Mouse (Mus musculus): ENCODE measurements around the gene Ppp1r8. TPM values are rescaled to one million over a fixed set of nuclear protein-coding genes. Genes with fewer than 3 reads are reported as not detected.

Ppp1r8 gene
- polyA plus RNA-seq, 1 experiment from 2014 or later, result 64.0 TPM

DNA sequence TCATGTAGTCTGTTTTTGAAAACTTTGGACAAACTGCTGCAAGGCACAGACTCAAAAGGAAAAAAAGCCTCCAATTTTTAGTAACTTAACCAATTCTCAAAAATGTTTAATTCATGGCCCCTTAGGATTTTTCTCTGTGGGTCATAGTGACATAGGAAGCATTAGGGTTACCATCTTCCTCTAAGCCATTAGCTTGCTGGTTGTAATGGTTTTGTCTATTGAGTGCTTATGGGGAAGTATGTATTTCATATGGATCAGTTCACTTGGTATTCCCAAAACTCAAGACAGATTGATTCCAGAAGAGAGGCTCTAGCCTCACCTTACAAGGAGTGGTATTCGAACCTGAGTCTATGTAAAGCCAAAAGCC, 719 bp upstream of the Ppp1r8 start:
- H3K9me3 ChIP-seq, result no peaks in the 10 kb centered on the region
- H3K4me2 ChIP-seq, result peak overlapping the region; percentile 74
- no peaks in the 10 kb centered on the region for H3K27me3 ChIP-seq
- peak overlapping the region; percentile 95 for H3K4me3 ChIP-seq
- peak overlapping the region; percentile 97 for H3K9ac ChIP-seq
- peak overlapping the region; percentile 81; the same call in 1 of the 2 replicates for H3K27ac ChIP-seq
- 64% methylated on average over 1 of the region's 1 CpGs for WGBS
- H3K4me1 ChIP-seq, result peaks cover 11% of the 10 kb centered on the region
- ATAC-seq (ENCODE audit: insufficient number of reproducible peaks, insufficient read depth, low FRiP score, low TSS enrichment, low read depth), result no peak
- peaks cover 27% of the 10 kb centered on the region for H3K36me3 ChIP-seq

DNA sequence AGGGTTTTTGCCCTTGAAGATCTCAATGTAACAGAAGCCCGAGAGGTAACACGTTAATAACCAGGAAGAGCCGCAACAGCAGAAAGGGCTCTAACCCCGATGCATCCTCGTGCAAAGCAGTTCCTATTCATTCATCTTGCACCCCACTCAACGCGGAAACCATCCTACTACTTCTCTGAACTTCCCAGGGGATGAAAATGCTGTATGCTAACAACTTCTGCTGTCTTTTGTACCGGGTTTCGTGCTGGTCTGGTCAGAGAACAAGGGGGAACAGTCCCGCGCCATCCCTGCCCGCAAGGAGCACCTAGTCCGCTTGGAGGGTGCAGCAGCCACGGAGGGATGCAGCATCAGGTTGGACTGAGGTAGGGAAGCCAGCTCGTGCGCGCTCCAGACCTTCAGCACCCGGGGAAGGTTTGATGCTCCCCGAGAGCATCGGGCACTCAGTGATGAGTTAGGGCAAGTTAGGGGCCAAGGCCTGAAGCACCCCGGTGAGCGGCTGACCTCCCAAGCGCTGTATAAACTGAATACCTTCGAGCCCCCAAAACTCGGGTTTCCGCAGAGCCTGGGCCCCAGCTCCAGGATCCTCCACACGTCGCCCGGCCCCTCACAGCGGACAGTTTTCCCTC, 575 bp downstream of the Ppp1r8 start:
- ATAC-seq (ENCODE audit: insufficient number of reproducible peaks, insufficient read depth, low FRiP score, low TSS enrichment, low read depth), result no peak
- peak overlapping the region; percentile 74 for H3K4me2 ChIP-seq
- no peaks in the 10 kb centered on the region for H3K9me3 ChIP-seq
- under 1% methylated on average over 30 of the region's 30 CpGs for WGBS
- H3K27ac ChIP-seq, result peak overlapping the region; percentile 81
- H3K9ac ChIP-seq, result peak overlapping the region; percentile 97
- H3K4me3 ChIP-seq, result peak overlapping the region; percentile 95
- peaks cover 11% of the 10 kb centered on the region for H3K4me1 ChIP-seq
- H3K27me3 ChIP-seq, result no peaks in the 10 kb centered on the region
- peaks cover 32% of the 10 kb centered on the region for H3K36me3 ChIP-seq

DNA sequence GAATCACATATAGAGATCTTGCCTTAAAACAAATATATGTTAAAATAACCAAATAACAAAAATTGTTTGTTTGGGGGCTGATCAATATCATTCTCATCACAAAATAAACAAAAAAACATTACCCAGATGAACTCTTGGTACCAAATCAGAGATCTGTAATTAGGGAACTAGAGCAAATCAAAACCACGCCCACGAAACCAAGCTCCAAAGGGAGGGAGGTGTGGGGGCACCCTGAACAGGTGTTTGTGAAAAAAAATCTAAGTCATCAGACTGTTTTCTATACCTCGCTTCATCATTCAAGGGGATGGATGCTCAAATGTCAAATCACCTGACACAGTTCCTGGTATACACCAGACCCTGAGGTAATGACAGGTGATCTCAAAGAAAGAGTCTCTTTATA, 1.5 kb downstream of the Ppp1r8 start:
- peaks cover 41% of the 10 kb centered on the region for H3K36me3 ChIP-seq
- H3K27ac ChIP-seq, result no peak overlapping the region
- peak overlapping the region; percentile 97 for H3K9ac ChIP-seq
- no peaks in the 10 kb centered on the region for H3K27me3 ChIP-seq
- WGBS, result 67% methylated on average over 3 of the region's 3 CpGs
- no peak for ATAC-seq (ENCODE audit: insufficient number of reproducible peaks, insufficient read depth, low FRiP score, low TSS enrichment, low read depth)
- no peaks in the 10 kb centered on the region for H3K9me3 ChIP-seq
- peak overlapping the region; percentile 95 for H3K4me3 ChIP-seq
- peak overlapping the region; percentile 74 for H3K4me2 ChIP-seq
- peaks cover 11% of the 10 kb centered on the region for H3K4me1 ChIP-seq

- 78% methylated on average over 8 of the region's 8 CpGs for WGBS
- Histone ChIP-seq H3K27me3 (no peaks in the 10 kb centered on the region), H3K4me2 (no peak overlapping the region), H3K4me3 (no peak overlapping the region), H3K9ac (no peak overlapping the region), H3K36me3 (peaks cover 41% of the 10 kb centered on the region), H3K9me3 (peaks cover 8% of the 10 kb centered on the region; the same call in 1 of the 2 replicates), H3K27ac (no peak overlapping the region), H3K4me1 (no peaks in the 10 kb centered on the region)
- ATAC-seq (ENCODE audit: insufficient number of reproducible peaks, insufficient read depth, low FRiP score, low TSS enrichment, low read depth), result no peak
These were observed 19.2 kb downstream of the Ppp1r8 start for GRCm38 (mm10) chr4:132823614-132824366.

- Histone ChIP-seq H3K4me3 (no peak overlapping the region), H3K27ac (no peak overlapping the region), H3K27me3 (no peaks in the 10 kb centered on the region), H3K4me1 (no peaks in the 10 kb centered on the region), H3K9me3 (peaks cover 8% of the 10 kb centered on the region; the same call in 1 of the 2 replicates), H3K4me2 (no peak overlapping the region), H3K36me3 (no peaks in the 10 kb centered on the region), H3K9ac (no peak overlapping the region)
- 51% methylated on average over 2 of the region's 2 CpGs for WGBS
- ATAC-seq (ENCODE audit: insufficient number of reproducible peaks, insufficient read depth, low FRiP score, low TSS enrichment, low read depth), result no peak
These were observed 24.5 kb downstream of the Ppp1r8 start for GRCm38 (mm10) chr4:132818442-132818841.

- 0 out of 2 replicates have a peak overlapping the region, but pooled peaks have one; percentile 16 for H3K9ac ChIP-seq
- no peak overlapping the region for H3K4me2 ChIP-seq
- no peaks in the 10 kb centered on the region for H3K4me1 ChIP-seq
- 63% methylated on average over 2 of the region's 2 CpGs for WGBS
- no peak overlapping the region for H3K27ac ChIP-seq
- H3K4me3 ChIP-seq, result no peak overlapping the region
- peaks cover 8% of the 10 kb centered on the region; the same call in 1 of the 2 replicates for H3K9me3 ChIP-seq
- no peaks in the 10 kb centered on the region for H3K27me3 ChIP-seq
- H3K36me3 ChIP-seq, result no peaks in the 10 kb centered on the region
- no peak for ATAC-seq (ENCODE audit: insufficient number of reproducible peaks, insufficient read depth, low FRiP score, low TSS enrichment, low read depth)
These were observed 26.1 kb downstream of the Ppp1r8 start for GRCm38 (mm10) chr4:132816855-132817254.

DNA sequence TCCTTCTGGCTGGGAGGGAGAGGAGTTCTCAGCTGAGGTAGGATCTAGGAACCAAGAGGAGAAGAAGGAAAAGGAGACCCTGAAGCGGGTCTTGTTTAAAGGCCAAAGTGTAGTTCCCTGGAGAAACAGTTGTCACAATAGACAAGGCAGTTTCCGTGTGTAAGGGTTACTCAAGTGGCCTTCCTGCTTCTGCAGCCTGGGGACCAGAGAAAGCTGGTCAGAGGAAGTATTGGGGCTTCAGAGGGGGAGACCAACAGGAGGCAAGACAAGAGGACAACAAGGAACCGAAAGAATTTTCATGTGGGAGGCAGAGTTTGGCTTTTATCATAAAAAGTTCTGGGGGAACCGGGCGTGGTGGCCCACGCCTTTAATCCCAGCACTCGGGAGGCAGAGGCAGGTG, 26.6 kb downstream of the Ppp1r8 start:
- H3K27me3 ChIP-seq, result no peaks in the 10 kb centered on the region
- ATAC-seq (ENCODE audit: insufficient number of reproducible peaks, insufficient read depth, low FRiP score, low TSS enrichment, low read depth), result no peak
- no peak overlapping the region for H3K27ac ChIP-seq
- peaks cover 11% of the 10 kb centered on the region; the same call in 1 of the 2 replicates for H3K9me3 ChIP-seq
- no peaks in the 10 kb centered on the region for H3K4me1 ChIP-seq
- no peak overlapping the region for H3K4me3 ChIP-seq
- H3K36me3 ChIP-seq, result no peaks in the 10 kb centered on the region
- no peak overlapping the region for H3K9ac ChIP-seq
- H3K4me2 ChIP-seq, result no peak overlapping the region
- 83% methylated on average over 7 of the region's 7 CpGs for WGBS

DNA sequence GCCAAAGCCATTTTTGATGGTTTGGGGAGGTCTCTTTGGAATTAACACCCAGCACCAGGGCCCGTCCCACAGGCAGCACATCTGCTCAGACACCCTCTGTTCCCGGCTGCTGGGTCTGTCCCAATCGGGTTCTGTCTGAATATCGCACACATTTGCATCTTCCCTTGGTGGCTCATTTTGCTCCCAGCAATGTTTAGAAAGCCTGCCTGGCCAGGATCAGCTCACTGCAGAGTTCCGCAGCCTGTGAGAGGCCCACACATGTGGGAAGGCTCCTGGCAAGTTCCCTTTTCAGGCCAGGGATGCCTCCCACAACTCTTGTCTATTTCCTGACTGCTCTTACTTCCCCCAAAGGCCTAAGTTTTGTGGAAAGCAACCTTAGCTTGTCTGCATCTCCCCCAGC, 33.3 kb downstream of the Ppp1r8 start:
- H3K27me3 ChIP-seq, result no peaks in the 10 kb centered on the region
- WGBS, result 82% methylated on average over 5 of the region's 5 CpGs
- no peaks in the 10 kb centered on the region for H3K4me1 ChIP-seq

GRCm38 (mm10) chr4:132807771-132808641, 35.0 kb downstream of the Ppp1r8 start:
- Histone ChIP-seq H3K9me3 (peaks cover 9% of the 10 kb centered on the region; the same call in 1 of the 2 replicates), H3K9ac (no peak overlapping the region), H3K4me2 (no peak overlapping the region), H3K4me1 (no peaks in the 10 kb centered on the region), H3K4me3 (no peak overlapping the region), H3K36me3 (no peaks in the 10 kb centered on the region), H3K27ac (no peak overlapping the region), H3K27me3 (no peaks in the 10 kb centered on the region)
- 68% methylated on average over 5 of the region's 5 CpGs for WGBS
- no peak for ATAC-seq (ENCODE audit: insufficient number of reproducible peaks, insufficient read depth, low FRiP score, low TSS enrichment, low read depth)

More for the DNA sequence above, 33.3 kb downstream of the Ppp1r8 start:
- Histone ChIP-seq H3K4me2 (no peak overlapping the region), H3K9ac (no peak overlapping the region), H3K36me3 (no peaks in the 10 kb centered on the region), H3K9me3 (peaks cover 9% of the 10 kb centered on the region; the same call in 1 of the 2 replicates), H3K4me3 (no peak overlapping the region), H3K27ac (no peak overlapping the region)
- ATAC-seq (ENCODE audit: insufficient number of reproducible peaks, insufficient read depth, low FRiP score, low TSS enrichment, low read depth), result no peak

DNA sequence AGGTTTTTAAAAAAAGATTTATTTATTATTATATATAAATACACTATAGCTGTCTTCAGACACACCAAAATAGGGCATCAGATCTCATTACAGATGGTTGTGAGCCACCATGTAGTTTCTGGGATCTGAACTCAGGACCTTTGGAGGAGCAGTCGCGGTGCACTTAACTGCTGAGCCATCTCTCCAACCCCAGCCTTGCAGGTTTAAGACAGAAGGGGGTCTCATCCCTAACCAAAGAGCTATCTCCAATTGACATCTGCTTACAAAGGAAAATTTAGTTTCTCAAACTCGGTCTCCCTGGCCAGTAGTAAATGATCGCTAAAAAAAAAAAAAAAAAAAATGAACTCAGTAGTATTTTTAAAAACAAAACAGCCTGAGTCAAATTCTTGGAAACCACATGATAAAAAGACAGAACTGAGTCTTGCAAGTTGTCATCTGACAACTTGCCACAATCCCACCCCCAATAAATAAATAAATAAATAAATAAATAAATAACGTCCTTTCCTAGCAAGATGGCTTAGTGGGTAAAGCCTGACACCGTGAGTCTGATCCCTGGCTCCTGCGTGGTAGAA, 36.3 kb downstream of the Ppp1r8 start:
- 88% methylated on average over 7 of the region's 7 CpGs for WGBS
- no peak overlapping the region for H3K9ac ChIP-seq
- ATAC-seq (ENCODE audit: insufficient number of reproducible peaks, insufficient read depth, low FRiP score, low TSS enrichment, low read depth), result no peak

GRCm38 (mm10) chr4:132805599-132806197, 37.3 kb downstream of the Ppp1r8 start:
- WGBS, result 82% methylated on average over 12 of the region's 12 CpGs

More for the DNA sequence above, 36.3 kb downstream of the Ppp1r8 start:
- no peaks in the 10 kb centered on the region for H3K36me3 ChIP-seq
- H3K4me1 ChIP-seq, result no peaks in the 10 kb centered on the region
- no peak overlapping the region for H3K4me3 ChIP-seq
- H3K27me3 ChIP-seq, result no peaks in the 10 kb centered on the region
- no peak overlapping the region for H3K27ac ChIP-seq
- H3K9me3 ChIP-seq, result peaks cover 9% of the 10 kb centered on the region; the same call in 1 of the 2 replicates
- no peak overlapping the region for H3K4me2 ChIP-seq

More at GRCm38 (mm10) chr4:132805599-132806197, 37.3 kb downstream of the Ppp1r8 start:
- H3K27me3 ChIP-seq, result no peaks in the 10 kb centered on the region
- no peak overlapping the region for H3K9ac ChIP-seq
- H3K36me3 ChIP-seq, result no peaks in the 10 kb centered on the region
- H3K4me1 ChIP-seq, result no peaks in the 10 kb centered on the region
- H3K9me3 ChIP-seq, result peaks cover 2% of the 10 kb centered on the region; the same call in 1 of the 2 replicates
- no peak overlapping the region for H3K4me3 ChIP-seq
- H3K4me2 ChIP-seq, result no peak overlapping the region
- no peak for ATAC-seq (ENCODE audit: insufficient number of reproducible peaks, insufficient read depth, low FRiP score, low TSS enrichment, low read depth)
- H3K27ac ChIP-seq, result no peak overlapping the region

All from embryonic facial prominence, embryonic 13.5 days (tissue).